Mouse (Mus musculus): ENCODE measurements around the gene Scgb1c1. TPM values are rescaled to one million over a fixed set of nuclear protein-coding genes. Genes with fewer than 3 reads are reported as not detected.

Scgb1c1 gene
- polyA plus RNA-seq, 2 experiments = not detected

DNA sequence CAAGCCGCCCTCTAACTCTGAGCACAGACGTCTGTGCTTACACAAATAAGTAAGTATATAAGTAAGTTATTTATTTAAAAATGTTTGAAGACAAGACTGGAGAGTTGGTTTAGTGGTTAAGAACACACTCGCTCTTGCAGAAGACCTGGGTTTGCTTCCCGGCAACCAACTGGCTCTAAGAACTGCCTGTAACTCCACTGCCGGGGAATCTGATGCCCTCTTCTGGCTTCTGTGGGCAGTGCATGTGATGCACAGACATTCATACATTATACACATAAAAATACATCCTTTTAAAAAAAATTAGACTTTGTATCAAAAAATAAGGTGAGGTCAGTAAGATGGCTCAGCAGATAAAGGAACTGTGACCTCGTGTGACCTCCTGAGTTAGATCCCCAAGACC lies 34.9 kb upstream of the Scgb1c1 start:
- no peak overlapping the region for H3K4me2 ChIP-seq (replicated peaks; ENCODE audit: low read depth, low read length, severe bottlenecking)
- ATAC-seq (ENCODE audit: low FRiP score, low read depth) (no peak), DNase-seq (ENCODE audit: low spot score) (no peak)
- no peaks in the 10 kb centered on the region for H3K4me1 ChIP-seq (ENCODE audit: control insufficient read depth, insufficient read depth, low read length)
- H3K27me3 ChIP-seq (ENCODE audit: control insufficient read depth, insufficient read depth, low read length) = no peaks in the 10 kb centered on the region
- H3K36me3 ChIP-seq (ENCODE audit: control insufficient read depth, insufficient read depth, low read length) = peaks cover 4% of the 10 kb centered on the region; the same call in 1 of the 2 replicates
- no peak overlapping the region for H3K9ac ChIP-seq (ENCODE audit: low read depth, low read length, severe bottlenecking)
- H3K27ac ChIP-seq (replicated peaks; ENCODE audit: low read depth, low read length) = no peak overlapping the region
- no peak for TF ChIP-seq POLR2A (IDR thresholded peaks at IDR 0.05; ENCODE audit: borderline replicate concordance, extremely low read depth, insufficient read depth, insufficient read length)
- H3K9me3 ChIP-seq (ENCODE audit: control insufficient read depth, low read length) = no peaks in the 10 kb centered on the region
- no peak overlapping the region for H3K4me3 ChIP-seq (replicated peaks; ENCODE audit: low read length)
- 92% methylated on average over 6 of the region's 6 CpGs for WGBS

DNA sequence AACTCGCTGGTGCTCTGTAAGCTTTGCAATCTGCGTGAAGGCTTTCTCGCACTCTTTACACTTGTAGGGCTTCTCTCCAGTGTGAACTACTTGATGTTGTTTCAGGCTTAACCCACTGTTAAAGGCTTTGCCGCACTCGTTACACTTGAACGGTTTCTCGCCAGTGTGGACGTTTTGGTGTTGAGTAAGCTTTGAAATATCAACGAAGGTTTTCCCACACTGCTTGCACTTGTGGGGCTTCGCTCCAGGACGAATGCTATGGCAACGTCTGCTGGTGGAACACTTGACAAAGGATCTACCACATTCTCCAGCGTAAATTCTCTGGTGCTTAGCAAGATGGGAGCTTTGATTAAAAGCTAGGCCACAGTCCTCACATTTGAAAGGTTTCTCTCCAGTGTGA lies 33.6 kb upstream of the Scgb1c1 start:
- H3K9ac ChIP-seq (ENCODE audit: low read depth, low read length, severe bottlenecking) = no peak overlapping the region
- no peak overlapping the region for H3K4me2 ChIP-seq (replicated peaks; ENCODE audit: low read depth, low read length, severe bottlenecking)
- 87% methylated on average over 13 of the region's 13 CpGs for WGBS
- no peak for DNase-seq (ENCODE audit: low spot score)
- ATAC-seq (ENCODE audit: low FRiP score, low read depth) = no peak
- H3K9me3 ChIP-seq (ENCODE audit: control insufficient read depth, low read length) = no peaks in the 10 kb centered on the region
- no peaks in the 10 kb centered on the region for H3K27me3 ChIP-seq (ENCODE audit: control insufficient read depth, insufficient read depth, low read length)
- TF ChIP-seq POLR2A (IDR thresholded peaks at IDR 0.05; ENCODE audit: borderline replicate concordance, extremely low read depth, insufficient read depth, insufficient read length) = no peak
- H3K4me1 ChIP-seq (ENCODE audit: control insufficient read depth, insufficient read depth, low read length) = no peaks in the 10 kb centered on the region
- H3K36me3 ChIP-seq (ENCODE audit: control insufficient read depth, insufficient read depth, low read length) = peaks cover 4% of the 10 kb centered on the region; the same call in 1 of the 2 replicates
- no peak overlapping the region for H3K4me3 ChIP-seq (replicated peaks; ENCODE audit: low read length)
- H3K27ac ChIP-seq (replicated peaks; ENCODE audit: low read depth, low read length) = no peak overlapping the region

- no peaks in the 10 kb centered on the region for H3K4me1 ChIP-seq (ENCODE audit: control insufficient read depth, insufficient read depth, low read length)
- no peak overlapping the region for H3K27ac ChIP-seq (replicated peaks; ENCODE audit: low read depth, low read length)
- no peak overlapping the region for H3K4me3 ChIP-seq (replicated peaks; ENCODE audit: low read length)
- H3K9ac ChIP-seq (ENCODE audit: low read depth, low read length, severe bottlenecking) = no peak overlapping the region
- 92% methylated on average over 12 of the region's 12 CpGs for WGBS
- no peaks in the 10 kb centered on the region for H3K9me3 ChIP-seq (ENCODE audit: control insufficient read depth, low read length)
- no peak for TF ChIP-seq POLR2A (IDR thresholded peaks at IDR 0.05; ENCODE audit: borderline replicate concordance, extremely low read depth, insufficient read depth, insufficient read length)
- ATAC-seq (ENCODE audit: low FRiP score, low read depth) (no peak), DNase-seq (ENCODE audit: low spot score) (no peak)
- H3K4me2 ChIP-seq (replicated peaks; ENCODE audit: low read depth, low read length, severe bottlenecking) = no peak overlapping the region
- H3K27me3 ChIP-seq (ENCODE audit: control insufficient read depth, insufficient read depth, low read length) = no peaks in the 10 kb centered on the region
- H3K36me3 ChIP-seq (ENCODE audit: control insufficient read depth, insufficient read depth, low read length) = peaks cover 6% of the 10 kb centered on the region; the same call in 1 of the 2 replicates
Observed at GRCm38 (mm10) chr7:140812850-140813249, 32.5 kb upstream of the Scgb1c1 start.

- DNase-seq (ENCODE audit: low spot score) = no peak
- no peak for ATAC-seq (ENCODE audit: low FRiP score, low read depth)
- WGBS = 69% methylated on average over 4 of the region's 4 CpGs
- TF ChIP-seq POLR2A (IDR thresholded peaks at IDR 0.05; ENCODE audit: borderline replicate concordance, extremely low read depth, insufficient read depth, insufficient read length) = no peak
- H3K4me1 ChIP-seq (ENCODE audit: control insufficient read depth, insufficient read depth, low read length) = no peaks in the 10 kb centered on the region
- H3K27me3 ChIP-seq (ENCODE audit: control insufficient read depth, insufficient read depth, low read length) = no peaks in the 10 kb centered on the region
- no peak overlapping the region for H3K27ac ChIP-seq (replicated peaks; ENCODE audit: low read depth, low read length)
- no peak overlapping the region for H3K4me3 ChIP-seq (replicated peaks; ENCODE audit: low read length)
- H3K9me3 ChIP-seq (ENCODE audit: control insufficient read depth, low read length) = no peaks in the 10 kb centered on the region
- H3K9ac ChIP-seq (ENCODE audit: low read depth, low read length, severe bottlenecking) = no peak overlapping the region
- 0 out of 2 replicates have a peak, but pooled peaks cover 2% of the 10 kb centered on the region for H3K36me3 ChIP-seq (ENCODE audit: control insufficient read depth, insufficient read depth, low read length)
- H3K4me2 ChIP-seq (replicated peaks; ENCODE audit: low read depth, low read length, severe bottlenecking) = no peak overlapping the region
Observed at GRCm38 (mm10) chr7:140820173-140820572, 25.2 kb upstream of the Scgb1c1 start.

DNA sequence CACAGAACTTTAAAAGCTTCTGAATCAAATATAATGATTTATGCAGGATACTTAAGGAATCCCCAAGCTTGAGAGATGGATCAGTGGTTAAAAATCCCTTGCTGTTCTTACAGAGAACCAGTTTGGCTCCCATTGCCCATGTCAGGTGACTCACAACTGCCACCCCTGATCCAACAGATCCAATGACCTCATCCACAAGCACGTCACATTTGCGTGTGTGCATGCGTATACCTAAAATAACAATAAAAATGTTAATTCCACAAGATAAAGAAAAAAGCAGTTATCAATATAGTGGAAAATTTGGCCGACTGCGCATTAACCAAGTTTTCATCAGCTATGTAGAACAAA lies 24.1 kb upstream of the Scgb1c1 start:
- Histone ChIP-seq H3K36me3 (ENCODE audit: control insufficient read depth, insufficient read depth, low read length) (0 out of 2 replicates have a peak, but pooled peaks cover 2% of the 10 kb centered on the region), H3K4me2 (replicated peaks; ENCODE audit: low read depth, low read length, severe bottlenecking) (peak overlapping the region; percentile 65), H3K9ac (ENCODE audit: low read depth, low read length, severe bottlenecking) (peak overlapping the region; percentile 57), H3K4me1 (ENCODE audit: control insufficient read depth, insufficient read depth, low read length) (no peaks in the 10 kb centered on the region), H3K9me3 (ENCODE audit: control insufficient read depth, low read length) (no peaks in the 10 kb centered on the region), H3K27ac (replicated peaks; ENCODE audit: low read depth, low read length) (no peak overlapping the region), H3K4me3 (replicated peaks; ENCODE audit: low read length) (peak overlapping the region; percentile 45), H3K27me3 (ENCODE audit: control insufficient read depth, insufficient read depth, low read length) (no peaks in the 10 kb centered on the region)
- TF ChIP-seq POLR2A (IDR thresholded peaks at IDR 0.05; ENCODE audit: borderline replicate concordance, extremely low read depth, insufficient read depth, insufficient read length) = no peak
- DNase-seq (ENCODE audit: low spot score) (no peak), ATAC-seq (ENCODE audit: low FRiP score, low read depth) (no peak)
- WGBS = 47% methylated on average over 5 of the region's 5 CpGs
